Mouse (Mus musculus) liver, adult 2 months (tissue): ENCODE measurements around the gene Rasgrp4.

Source experiments
- CTCF ChIP-seq: fragments of 200-500 bp; IDR thresholded peaks from 2 replicates; pipeline ENCODE4 v1.5.1; 2011; ENCODE audit warnings: low read depth, low read length, control low read depth
- POLR2A ChIP-seq: fragments of 200-500 bp; IDR thresholded peaks from 2 replicates; pipeline ENCODE4 v1.6.1; 2011; ENCODE audit warnings: low read length, control low read depth; ENCODE audit not compliant: insufficient read depth; ENCODE audit errors: extremely low read depth

DNA sequence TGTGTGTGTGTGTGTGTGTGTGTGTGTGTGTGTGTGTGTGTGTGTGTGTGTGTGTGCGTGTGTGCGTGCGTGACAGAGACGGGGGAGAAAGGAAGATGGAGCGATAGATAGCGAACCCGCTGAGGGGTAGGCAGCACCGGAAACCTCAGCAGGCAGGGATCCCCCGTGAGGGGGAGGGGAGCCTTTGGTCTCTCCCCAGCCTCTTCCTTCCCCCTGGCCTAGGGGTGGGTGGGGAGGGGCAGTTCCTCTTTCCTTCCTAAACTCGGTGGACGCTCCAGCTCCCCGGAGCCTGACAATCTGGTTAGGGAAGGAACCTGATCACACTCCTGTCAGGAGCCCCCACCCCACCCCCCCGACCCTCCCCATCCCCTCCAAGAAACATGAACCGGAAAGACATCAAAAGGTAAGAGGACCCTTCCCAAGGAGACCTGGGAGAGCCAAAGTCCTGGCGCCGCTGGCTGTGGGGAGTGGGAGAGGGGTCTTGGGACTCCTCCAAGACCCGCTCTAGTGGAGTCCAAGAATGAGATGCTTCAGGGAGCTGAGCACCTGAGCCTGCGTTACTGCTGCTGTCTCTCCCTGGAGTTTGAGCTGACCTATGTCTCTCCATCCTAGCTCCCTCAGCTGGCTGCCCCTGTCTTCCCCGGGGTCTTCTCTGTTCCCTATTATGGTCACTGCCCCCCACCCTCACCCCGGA is at the start of gene Rasgrp4:
- TF ChIP-seq CTCF (no peak), POLR2A (no peak)
